Comparison of ENCODE assay signal across 9 mouse cellular contexts in the genomic region with DNA sequence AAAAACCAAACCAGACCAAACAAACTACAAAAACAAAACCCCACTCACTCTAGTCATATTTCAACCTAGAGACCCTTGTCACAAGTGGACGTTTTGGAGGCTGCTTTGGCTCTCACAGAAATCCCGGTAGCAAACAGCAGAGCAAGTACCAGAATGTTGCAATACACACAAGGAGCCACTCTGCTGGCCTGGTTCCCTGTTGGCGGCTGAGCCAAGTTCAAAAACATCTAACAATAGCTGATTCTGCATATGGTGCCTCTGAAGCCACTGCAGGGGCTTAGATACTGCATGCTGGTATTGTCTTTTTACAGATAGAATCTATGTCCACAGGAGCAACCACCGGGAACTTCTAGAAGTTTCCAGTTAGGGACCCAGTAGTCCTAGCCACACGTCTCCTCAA.
DNase-seq lines count a peak whose midpoint lies in the region; ATAC-seq and TF ChIP-seq lines count a peak whose summit lies in the region.
"Had no signal": no experiment of that assay in that cellular context is flagged by ENCODE, and none has a peak within 500 bp of the region (broad histone marks: within the 10 kb centered on the region; RNA-seq: fewer than 3 reads in every experiment).

No protein-coding gene starts in this region.

- TF ChIP-seq EP300 in liver, postnatal 0 days (IDR thresholded peaks at IDR 0.05; ENCODE audit: low read depth), result no peak

- no peaks in the 10 kb centered on the region; the same call in 1 of the 2 replicates for H3K9me3 ChIP-seq in heart, embryonic 11.5 days (replicated peaks; ENCODE audit: control insufficient read depth, low read length)
- no peaks in the 10 kb centered on the region for H3K9me3 ChIP-seq in liver, postnatal 0 days (ENCODE audit: low read length)

- peak; percentile 91 for DNase-seq in heart, adult 11 months
- peak; percentile 80 to 85 for DNase-seq in cerebellum, adult 18-20 months
- DNase-seq in heart, postnatal 14 days, result peak; percentile 20 to 40
- DNase-seq in lung, postnatal 10 days, result peak; percentile 50
- no peak for DNase-seq in liver, postnatal 0 days
- no peak for DNase-seq in thymus, adult 18-20 months

- H3K27ac ChIP-seq in heart, embryonic 11.5 days (ENCODE audit: low read depth, low read length), result no peak overlapping the region
- H3K27ac ChIP-seq in liver, postnatal 0 days (ENCODE audit: low read depth), result no peak overlapping the region

- WGBS in heart, embryonic 11.5 days (ENCODE audit: insufficient replicate concordance), result 70% methylated on average over 5 of the region's 5 CpGs
- WGBS in liver, postnatal 0 days (ENCODE audit: insufficient replicate concordance), result 61% methylated on average over 5 of the region's 5 CpGs

- H3K9ac ChIP-seq in heart, embryonic 11.5 days (ENCODE audit: low read depth, low read length), result no peak overlapping the region
- no peak overlapping the region for H3K9ac ChIP-seq in liver, postnatal 0 days (replicated peaks)

- no peak for ATAC-seq in heart, embryonic 11.5 days (replicated peaks; ENCODE audit: insufficient number of reproducible peaks, low FRiP score, low TSS enrichment)
- ATAC-seq in liver, postnatal 0 days, result no peak
- no peak for ATAC-seq in activated CD4-positive, CD25-positive, alpha-beta regulatory T cell, adult 4 months

- TF ChIP-seq CTCF in liver, postnatal 0 days (IDR thresholded peaks at IDR 0.05; ENCODE audit: low read depth), result no peak

- no peak overlapping the region for H3K4me3 ChIP-seq in heart, embryonic 11.5 days (ENCODE audit: low read depth, low read length)
- no peak overlapping the region for H3K4me3 ChIP-seq in liver, postnatal 0 days (ENCODE audit: low read depth, low read length)

- no peak overlapping the region for H3K4me2 ChIP-seq in heart, embryonic 11.5 days
- no peak overlapping the region for H3K4me2 ChIP-seq in liver, postnatal 0 days (ENCODE audit: low read depth, low read length)

- H3K27me3 ChIP-seq in heart, embryonic 11.5 days (ENCODE audit: control insufficient read depth, insufficient read depth, low read length), result no peaks in the 10 kb centered on the region
- H3K27me3 ChIP-seq in liver, postnatal 0 days (ENCODE audit: insufficient read depth, low read length), result no peaks in the 10 kb centered on the region
- H3K27me3 ChIP-seq: CH12.LX had no signal

- no peaks in the 10 kb centered on the region for H3K36me3 ChIP-seq in heart, embryonic 11.5 days (ENCODE audit: control insufficient read depth, insufficient read depth, low read length)
- H3K36me3 ChIP-seq in liver, postnatal 0 days (replicated peaks; ENCODE audit: insufficient read depth, low read length), result no peaks in the 10 kb centered on the region

- peaks cover 9% of the 10 kb centered on the region; the same call in 1 of the 2 replicates for H3K4me1 ChIP-seq in heart, embryonic 11.5 days (ENCODE audit: control insufficient read depth, insufficient read depth, low read length)
- no peaks in the 10 kb centered on the region for H3K4me1 ChIP-seq in liver, postnatal 0 days (ENCODE audit: insufficient read depth)

- intact Hi-C loops in heart, postnatal 14 days (cut with DNase I), result no loop called here

Comparison
In these comparisons a context has a peak if more than half of its experiments do, and no peak if none do; other contexts are left out.
1. DNase-seq: peak in heart, adult 11 months (single experiment), cerebellum, adult 18-20 months (2 of 2), heart, postnatal 14 days (2 of 2) and lung, postnatal 10 days (single experiment); none in liver, postnatal 0 days (single experiment) and thymus, adult 18-20 months (0 of 2).